Mouse (Mus musculus): ENCODE measurements around the gene Gm960.

The Gm960 gene

GRCm38 (mm10) chr19:4698205-4698677, at the start of gene Gm960:
Gene Gm960 (minus strand): TSS chr19:4698668.
- peak; percentile 70 to 89 for DNase-seq

- DNase-seq = no peak
These were observed 49.3 kb upstream of the Gm960 start for GRCm38 (mm10) chr19:4747631-4748312.

- peak in 1 of 2 experiments; percentile 27 for DNase-seq
These were observed 48.1 kb upstream of the Gm960 start for GRCm38 (mm10) chr19:4746611-4747010.

- DNase-seq = peak; percentile 11 to 20
These were observed 47.2 kb upstream of the Gm960 start for GRCm38 (mm10) chr19:4745681-4746080.

- DNase-seq = peak; percentile 24 to 59
These were observed 46.6 kb upstream of the Gm960 start for GRCm38 (mm10) chr19:4745057-4745456.

GRCm38 (mm10) chr19:4744026-4744425, 45.6 kb upstream of the Gm960 start:
- DNase-seq = no peak

- DNase-seq = peak; percentile 23 to 57
These were observed 45.1 kb upstream of the Gm960 start for GRCm38 (mm10) chr19:4743524-4743923.

- no peak for DNase-seq
These were observed 43.8 kb upstream of the Gm960 start for GRCm38 (mm10) chr19:4742229-4742628.

GRCm38 (mm10) chr19:4741482-4741881, 43.0 kb upstream of the Gm960 start:
- DNase-seq = no peak

- DNase-seq = no peak
These were observed 41.3 kb upstream of the Gm960 start for GRCm38 (mm10) chr19:4739762-4740161.

- no peak for DNase-seq
These were observed 40.6 kb upstream of the Gm960 start for GRCm38 (mm10) chr19:4739053-4739452.

- no peak for DNase-seq
These were observed 39.4 kb upstream of the Gm960 start for GRCm38 (mm10) chr19:4737866-4738265.

- DNase-seq = no peak
These were observed 34.6 kb upstream of the Gm960 start for GRCm38 (mm10) chr19:4733052-4733451.

GRCm38 (mm10) chr19:4729186-4729585, 30.7 kb upstream of the Gm960 start:
- no peak for DNase-seq

GRCm38 (mm10) chr19:4720671-4721244, 22.3 kb upstream of the Gm960 start:
- DNase-seq = peak; percentile 83 to 88

GRCm38 (mm10) chr19:4720112-4720511, 21.6 kb upstream of the Gm960 start:
- DNase-seq = no peak

- peak; percentile 51 to 73 for DNase-seq
These were observed 20.9 kb upstream of the Gm960 start for GRCm38 (mm10) chr19:4719351-4719764.

GRCm38 (mm10) chr19:4718716-4719115, 20.2 kb upstream of the Gm960 start:
- DNase-seq = no peak

GRCm38 (mm10) chr19:4717281-4717680, 18.8 kb upstream of the Gm960 start:
- DNase-seq = no peak

- DNase-seq = no peak
These were observed 18.3 kb upstream of the Gm960 start for GRCm38 (mm10) chr19:4716756-4717155.

GRCm38 (mm10) chr19:4713886-4714285, 15.4 kb upstream of the Gm960 start:
- no peak for DNase-seq

GRCm38 (mm10) chr19:4712781-4713526, 14.5 kb upstream of the Gm960 start:
- no peak for DNase-seq

GRCm38 (mm10) chr19:4712156-4712780, 13.8 kb upstream of the Gm960 start:
- DNase-seq = no peak
